Mouse (Mus musculus): ENCODE data around the gene Pqlc2. TPM values are rescaled to one million over a fixed set of nuclear protein-coding genes. Genes with fewer than 3 reads are reported as not detected.

The Pqlc2 gene
- polyA plus RNA-seq, 1 experiment from 2014 or later: 11.4 TPM

- Histone ChIP-seq H3K4me1 (replicated peaks; ENCODE audit: control insufficient read depth, insufficient read depth, low read length) (peaks cover 18% of the 10 kb centered on the region), H3K4me2 (ENCODE audit: low read depth, low read length, severe bottlenecking) (no peak overlapping the region), H3K36me3 (ENCODE audit: control insufficient read depth, insufficient read depth, low read length) (no peaks in the 10 kb centered on the region), H3K9ac (ENCODE audit: low read length) (no peak overlapping the region), H3K4me3 (ENCODE audit: low read depth, low read length) (no peak overlapping the region), H3K27ac (ENCODE audit: low read depth, low read length) (0 out of 2 replicates have a peak overlapping the region, but pooled peaks have one; percentile 48), H3K27me3 (ENCODE audit: control insufficient read depth, insufficient read depth, low read length) (no peaks in the 10 kb centered on the region), H3K9me3 (ENCODE audit: control insufficient read depth, low read length) (no peaks in the 10 kb centered on the region)
- ATAC-seq (replicated peaks; ENCODE audit: low FRiP score) (no peak), DNase-seq (ENCODE audit: low spot score) (no peak)
- 82% methylated on average over 2 of the region's 2 CpGs for WGBS
Observed at GRCm38 (mm10) chr4:139245534-139245933, 65.0 kb downstream of the Pqlc2 start.

- H3K27ac ChIP-seq (ENCODE audit: low read depth, low read length): no peak overlapping the region
- H3K4me3 ChIP-seq (ENCODE audit: low read depth, low read length): no peak overlapping the region
- no peak for DNase-seq (ENCODE audit: low spot score)
- no peak overlapping the region for H3K9ac ChIP-seq (ENCODE audit: low read length)
- peaks cover 18% of the 10 kb centered on the region for H3K4me1 ChIP-seq (replicated peaks; ENCODE audit: control insufficient read depth, insufficient read depth, low read length)
- WGBS: 87% methylated on average over 6 of the region's 6 CpGs
- no peaks in the 10 kb centered on the region for H3K27me3 ChIP-seq (ENCODE audit: control insufficient read depth, insufficient read depth, low read length)
- no peaks in the 10 kb centered on the region for H3K9me3 ChIP-seq (ENCODE audit: control insufficient read depth, low read length)
- ATAC-seq (replicated peaks; ENCODE audit: low FRiP score): no peak
- no peak overlapping the region for H3K4me2 ChIP-seq (ENCODE audit: low read depth, low read length, severe bottlenecking)
- H3K36me3 ChIP-seq (ENCODE audit: control insufficient read depth, insufficient read depth, low read length): no peaks in the 10 kb centered on the region
Observed at GRCm38 (mm10) chr4:139244766-139245165, 65.7 kb downstream of the Pqlc2 start.

GRCm38 (mm10) chr4:139244176-139244575, 66.3 kb downstream of the Pqlc2 start:
- no peak overlapping the region for H3K27ac ChIP-seq (ENCODE audit: low read depth, low read length)
- no peaks in the 10 kb centered on the region for H3K36me3 ChIP-seq (ENCODE audit: control insufficient read depth, insufficient read depth, low read length)
- no peaks in the 10 kb centered on the region for H3K9me3 ChIP-seq (ENCODE audit: control insufficient read depth, low read length)
- no peak overlapping the region for H3K4me2 ChIP-seq (ENCODE audit: low read depth, low read length, severe bottlenecking)
- DNase-seq (ENCODE audit: low spot score): no peak
- H3K27me3 ChIP-seq (ENCODE audit: control insufficient read depth, insufficient read depth, low read length): no peaks in the 10 kb centered on the region
- peaks cover 18% of the 10 kb centered on the region for H3K4me1 ChIP-seq (replicated peaks; ENCODE audit: control insufficient read depth, insufficient read depth, low read length)
- no peak overlapping the region for H3K9ac ChIP-seq (ENCODE audit: low read length)
- ATAC-seq (replicated peaks; ENCODE audit: low FRiP score): no peak
- H3K4me3 ChIP-seq (ENCODE audit: low read depth, low read length): no peak overlapping the region
- 83% methylated on average over 3 of the region's 3 CpGs for WGBS

Small RNAs within 50 kb of the gene (microRNA-seq; reads per million reads assigned to microRNA genes)
- gene Gm24245 (ENCODE audit: insufficient number of aligned reads) (12.6 reads per million, percentile 7 among the genes with 10 or more reads in this experiment), gene Gm25732 (ENCODE audit: insufficient number of aligned reads) (3.4 reads per million)

Other genes starting within 250 kb of the Pqlc2 start
- gene Htr6, start 235.1 kb downstream of the Pqlc2 start, polyA plus RNA-seq (2014; fragmentation: Nextera tagmentation; extraction: Ambion mirVana): 0.27 TPM in 1 of 2 replicates, not detected in the other
- gene Nbl1, start 217.7 kb downstream of the Pqlc2 start, polyA plus RNA-seq (2014; fragmentation: Nextera tagmentation; extraction: Ambion mirVana): 23.9 and 24.7 TPM in 2 replicates
- 344 and 387 TPM in 2 replicates for gene Minos1, start 179.6 kb downstream of the Pqlc2 start, polyA plus RNA-seq (2014; fragmentation: Nextera tagmentation; extraction: Ambion mirVana)
- 238 and 240 TPM in 2 replicates for gene Capzb, start 117.8 kb downstream of the Pqlc2 start, polyA plus RNA-seq (2014; fragmentation: Nextera tagmentation; extraction: Ambion mirVana)
- gene Akr7a5, start within 50 bp of the Pqlc2 start, polyA plus RNA-seq (2014; fragmentation: Nextera tagmentation; extraction: Ambion mirVana): 97.4 and 103 TPM in 2 replicates
- gene Mrto4, start 41.9 kb upstream of the Pqlc2 start, polyA plus RNA-seq (2014; fragmentation: Nextera tagmentation; extraction: Ambion mirVana): 131 and 138 TPM in 2 replicates
- gene Emc1, start 41.9 kb upstream of the Pqlc2 start, polyA plus RNA-seq (2014; fragmentation: Nextera tagmentation; extraction: Ambion mirVana): 30.2 and 31.9 TPM in 2 replicates
- gene Ubr4, start 41.9 kb upstream of the Pqlc2 start, polyA plus RNA-seq (2014; fragmentation: Nextera tagmentation; extraction: Ambion mirVana): 100 and 106 TPM in 2 replicates
- 2.5 and 3.5 TPM in 2 replicates for gene Iffo2, start 219.8 kb upstream of the Pqlc2 start, polyA plus RNA-seq (2014; fragmentation: Nextera tagmentation; extraction: Ambion mirVana)